In the genomic region with DNA sequence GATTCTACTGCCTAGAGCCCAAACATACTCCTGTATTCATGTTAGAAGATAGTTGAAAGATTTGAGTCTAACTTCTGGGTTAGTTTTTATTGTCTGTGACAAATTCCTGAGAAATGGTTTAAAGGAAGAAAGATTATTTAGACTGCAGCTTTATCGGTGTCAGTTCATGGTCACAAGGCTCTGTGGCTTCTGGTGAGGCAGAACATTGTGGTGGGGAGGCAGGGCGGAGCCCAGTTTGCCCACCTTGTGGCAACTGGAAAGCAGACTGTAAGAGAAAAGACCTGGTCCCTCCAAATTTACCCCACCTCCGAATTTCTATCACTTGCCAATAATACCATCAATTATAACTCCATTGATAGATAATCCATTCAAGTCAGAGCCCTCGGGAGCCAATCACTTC, we compare ENCODE assay signal across 20 mouse cellular contexts.
"Had no signal": no experiment of that assay in that cellular context is flagged by ENCODE, and none has a peak within 500 bp of the region (broad histone marks: within the 10 kb centered on the region; RNA-seq: fewer than 3 reads in every experiment).

No protein-coding gene starts in this region.

- ATAC-seq: forebrain, embryonic 13.5 days; forebrain, embryonic 14.5 days; forebrain, embryonic 15.5 days; forebrain, embryonic 16.5 days; forebrain, postnatal 0 days had no signal

- DNase-seq: cerebellum, adult 9-10 months; cerebellum, adult 9-11 months; cerebellum, postnatal 10 days; cerebellum, postnatal 14 days; cerebellum, postnatal 25 days; cerebellum, postnatal 36 days; embryo, embryonic 11 days; gastrocnemius, adult 2 months; gastrocnemius, postnatal 10 days; gastrocnemius, postnatal 14 days; gastrocnemius, postnatal 25 days; gastrocnemius, postnatal 36 days; heart, adult 11 months; heart, adult 18-20 months; heart, adult 2 months had no signal
